Mouse (Mus musculus): ENCODE results near the gene Vwa8. TPM values are rescaled to one million over a fixed set of nuclear protein-coding genes. Genes with fewer than 3 reads are reported as not detected.
A peak's percentile ranks its signal among the peaks of the same experiment; 100 is the strongest.

Vwa8 gene
- polyA plus RNA-seq, 1 experiment from 2014 or later: 13.9 TPM

DNA sequence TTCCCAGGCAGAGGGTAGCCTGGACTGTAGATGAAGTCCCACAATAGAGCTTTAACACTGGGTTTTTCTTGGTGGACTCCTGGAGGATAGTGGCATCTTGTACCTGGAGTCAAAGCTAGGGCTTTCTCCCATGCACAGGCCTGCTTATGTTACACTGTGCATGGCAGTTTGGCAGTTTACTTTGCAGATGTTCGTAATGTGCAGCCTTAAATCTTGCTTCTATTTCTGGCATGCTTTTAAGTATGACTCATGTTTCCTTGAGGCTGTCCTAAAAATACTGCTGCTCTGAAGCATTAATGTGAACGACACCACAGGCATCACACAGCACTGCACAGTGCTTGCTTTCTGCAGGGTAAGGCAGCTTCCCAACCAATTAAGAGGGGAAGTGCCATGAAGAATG, 51.9 kb downstream of the Vwa8 start:
- H3K27ac ChIP-seq (ENCODE audit: low read length): peak overlapping the region; percentile 45; the same call in 1 of the 2 replicates
- H3K4me1 ChIP-seq (ENCODE audit: control insufficient read depth, insufficient read depth, low read length): peaks cover 6% of the 10 kb centered on the region
- H3K9me3 ChIP-seq (ENCODE audit: control insufficient read depth, low read length): no peaks in the 10 kb centered on the region
- WGBS: 38% methylated on average over 2 of the region's 2 CpGs
- H3K4me3 ChIP-seq (ENCODE audit: low read length): no peak overlapping the region
- H3K27me3 ChIP-seq (replicated peaks; ENCODE audit: control insufficient read depth, insufficient read depth, low read length): no peaks in the 10 kb centered on the region
- no peak overlapping the region for H3K4me2 ChIP-seq (ENCODE audit: low read depth, low read length)
- no peak overlapping the region for H3K9ac ChIP-seq (ENCODE audit: low read depth, low read length)
- no peaks in the 10 kb centered on the region for H3K36me3 ChIP-seq (ENCODE audit: control insufficient read depth, insufficient read depth, low read length)
- ATAC-seq: peak; percentile 55; the same call in 1 of the 2 replicates

DNA sequence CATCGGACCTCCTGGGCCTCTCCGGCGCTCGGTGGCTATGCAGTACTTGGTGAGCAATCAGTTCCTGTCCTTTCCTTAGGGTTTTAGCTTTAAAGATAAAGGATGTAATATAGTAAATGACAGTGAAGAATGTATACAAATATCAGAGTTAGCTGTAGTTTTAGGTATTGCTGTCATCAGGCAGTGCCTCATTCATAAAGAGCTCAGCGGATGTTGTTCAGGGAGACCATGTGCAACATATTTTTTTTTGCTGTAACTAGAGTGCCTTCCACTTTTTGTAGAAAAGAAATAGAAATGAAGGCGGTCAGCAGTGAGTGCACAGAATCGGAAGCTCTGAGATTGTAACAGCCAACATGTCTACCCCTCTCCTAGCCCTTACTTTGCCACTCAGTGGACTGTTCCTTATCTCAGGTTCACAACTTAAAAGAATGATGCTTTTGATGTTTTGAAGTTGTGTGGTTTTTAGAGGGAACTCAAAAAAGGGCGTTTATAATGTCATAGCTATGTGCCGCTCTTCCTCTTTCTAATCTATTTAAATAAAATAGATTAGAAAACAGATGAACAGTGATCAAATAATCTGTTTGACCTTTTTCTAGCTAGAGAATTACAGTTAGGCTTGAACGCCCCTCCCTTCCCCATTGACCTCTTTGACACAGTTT, 59.5 kb downstream of the Vwa8 start:
- H3K4me2 ChIP-seq (ENCODE audit: low read depth, low read length): no peak overlapping the region
- no peaks in the 10 kb centered on the region for H3K9me3 ChIP-seq (ENCODE audit: control insufficient read depth, low read length)
- ATAC-seq: no peak
- no peak overlapping the region for H3K4me3 ChIP-seq (ENCODE audit: low read length)
- no peaks in the 10 kb centered on the region for H3K4me1 ChIP-seq (ENCODE audit: control insufficient read depth, insufficient read depth, low read length)
- no peak overlapping the region for H3K9ac ChIP-seq (ENCODE audit: low read depth, low read length)
- no peak overlapping the region for H3K27ac ChIP-seq (ENCODE audit: low read length)
- 89% methylated on average over 10 of the region's 10 CpGs for WGBS
- no peaks in the 10 kb centered on the region for H3K27me3 ChIP-seq (replicated peaks; ENCODE audit: control insufficient read depth, insufficient read depth, low read length)
- no peaks in the 10 kb centered on the region for H3K36me3 ChIP-seq (ENCODE audit: control insufficient read depth, insufficient read depth, low read length)

DNA sequence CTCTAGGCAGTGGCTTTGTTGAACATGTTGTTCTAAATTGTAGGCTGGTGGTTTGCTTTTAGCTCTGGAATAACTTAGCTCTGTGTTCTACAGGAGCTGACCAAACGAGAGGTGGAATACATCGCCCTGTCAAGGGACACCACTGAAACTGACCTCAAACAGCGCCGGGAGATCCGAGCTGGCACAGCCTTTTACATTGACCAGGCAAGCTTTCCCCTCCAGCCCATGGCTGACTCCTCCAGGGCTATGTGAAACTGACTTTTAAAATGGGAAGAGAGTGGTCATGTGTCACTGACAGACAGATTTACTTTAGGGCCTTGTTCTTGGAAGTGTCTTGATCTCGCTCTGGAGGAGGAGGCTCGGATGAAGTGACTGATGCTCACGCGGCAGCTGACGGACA, 63.2 kb downstream of the Vwa8 start:
- Histone ChIP-seq H3K4me3 (ENCODE audit: low read length) (no peak overlapping the region), H3K36me3 (ENCODE audit: control insufficient read depth, insufficient read depth, low read length) (no peaks in the 10 kb centered on the region), H3K27ac (ENCODE audit: low read length) (no peak overlapping the region), H3K9me3 (ENCODE audit: control insufficient read depth, low read length) (no peaks in the 10 kb centered on the region), H3K9ac (ENCODE audit: low read depth, low read length) (no peak overlapping the region), H3K4me2 (ENCODE audit: low read depth, low read length) (no peak overlapping the region), H3K27me3 (replicated peaks; ENCODE audit: control insufficient read depth, insufficient read depth, low read length) (no peaks in the 10 kb centered on the region), H3K4me1 (ENCODE audit: control insufficient read depth, insufficient read depth, low read length) (no peaks in the 10 kb centered on the region)
- 69% methylated on average over 10 of the region's 10 CpGs for WGBS
- no peak for ATAC-seq

DNA sequence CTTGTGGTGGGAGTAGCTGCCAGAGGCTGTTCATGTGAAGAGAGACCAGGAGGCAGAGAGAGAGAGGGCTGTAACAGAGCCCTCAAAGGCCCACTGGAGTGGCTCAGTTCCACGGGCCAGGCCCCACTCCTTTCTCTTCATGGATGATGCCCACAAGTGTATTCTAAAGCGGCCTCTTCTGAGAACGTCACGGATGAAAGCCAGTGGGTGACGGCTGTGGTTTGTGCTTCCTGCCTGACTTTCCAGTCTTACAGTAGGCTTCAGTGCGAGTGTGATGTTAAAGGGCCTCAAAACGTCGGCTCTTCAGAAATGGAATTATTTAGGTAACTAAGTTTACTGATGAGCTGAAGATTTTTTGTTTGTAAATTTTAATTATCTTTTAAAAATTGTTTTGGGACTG, 65.3 kb downstream of the Vwa8 start:
- H3K36me3 ChIP-seq (ENCODE audit: control insufficient read depth, insufficient read depth, low read length): no peaks in the 10 kb centered on the region
- no peak overlapping the region for H3K4me2 ChIP-seq (ENCODE audit: low read depth, low read length)
- H3K4me1 ChIP-seq (ENCODE audit: control insufficient read depth, insufficient read depth, low read length): no peaks in the 10 kb centered on the region
- ATAC-seq: no peak
- 93% methylated on average over 8 of the region's 8 CpGs for WGBS
- no peaks in the 10 kb centered on the region for H3K27me3 ChIP-seq (replicated peaks; ENCODE audit: control insufficient read depth, insufficient read depth, low read length)
- no peaks in the 10 kb centered on the region for H3K9me3 ChIP-seq (ENCODE audit: control insufficient read depth, low read length)
- no peak overlapping the region for H3K9ac ChIP-seq (ENCODE audit: low read depth, low read length)
- no peak overlapping the region for H3K4me3 ChIP-seq (ENCODE audit: low read length)
- H3K27ac ChIP-seq (ENCODE audit: low read length): no peak overlapping the region

DNA sequence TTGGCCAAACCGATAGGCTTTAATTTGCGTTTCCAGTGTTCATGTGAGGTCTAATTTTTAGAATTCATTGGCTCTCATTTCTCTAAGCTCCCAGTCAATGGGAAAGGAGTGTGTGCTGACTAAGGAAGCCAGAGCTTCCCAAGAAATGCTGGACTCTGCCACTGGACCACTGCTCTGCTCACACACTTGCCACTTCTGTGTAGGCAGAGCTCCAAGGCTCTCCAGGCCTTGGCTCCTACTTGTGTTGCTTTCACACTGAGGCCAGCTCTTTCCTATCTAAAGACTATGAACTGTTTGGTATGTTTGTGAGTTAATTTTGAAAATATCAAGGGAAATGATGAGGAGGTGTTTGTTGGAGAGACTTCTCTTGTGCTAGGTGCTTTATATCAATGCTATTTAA, 67.8 kb downstream of the Vwa8 start:
- H3K27me3 ChIP-seq (replicated peaks; ENCODE audit: control insufficient read depth, insufficient read depth, low read length): no peaks in the 10 kb centered on the region
- no peaks in the 10 kb centered on the region for H3K4me1 ChIP-seq (ENCODE audit: control insufficient read depth, insufficient read depth, low read length)
- H3K9ac ChIP-seq (ENCODE audit: low read depth, low read length): no peak overlapping the region
- H3K4me3 ChIP-seq (ENCODE audit: low read length): no peak overlapping the region
- WGBS: 98% methylated on average over 2 of the region's 2 CpGs
- ATAC-seq: no peak
- H3K4me2 ChIP-seq (ENCODE audit: low read depth, low read length): no peak overlapping the region
- no peak overlapping the region for H3K27ac ChIP-seq (ENCODE audit: low read length)
- no peaks in the 10 kb centered on the region for H3K9me3 ChIP-seq (ENCODE audit: control insufficient read depth, low read length)
- H3K36me3 ChIP-seq (ENCODE audit: control insufficient read depth, insufficient read depth, low read length): no peaks in the 10 kb centered on the region

DNA sequence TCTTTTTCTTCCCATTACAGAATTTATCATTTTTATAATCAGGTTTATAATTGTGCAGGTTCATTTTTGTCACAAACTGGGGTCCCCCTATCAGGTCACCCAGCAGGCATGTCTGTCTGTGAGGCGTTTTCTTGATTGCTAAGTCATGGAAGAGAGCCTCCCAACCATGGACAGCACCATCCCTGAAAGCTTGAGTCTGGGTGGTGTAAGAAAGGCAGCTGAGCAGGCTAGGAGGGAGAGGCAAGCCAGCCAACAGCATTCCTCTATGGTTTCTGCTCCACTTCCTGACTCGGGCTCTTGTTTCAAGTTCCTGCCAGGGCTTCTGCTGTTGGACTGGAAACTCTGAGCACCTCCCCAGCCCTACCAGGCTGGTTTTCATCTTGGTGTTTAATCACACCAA, 72.4 kb downstream of the Vwa8 start:
- Histone ChIP-seq H3K27ac (ENCODE audit: low read length) (no peak overlapping the region), H3K4me2 (ENCODE audit: low read depth, low read length) (no peak overlapping the region), H3K4me1 (ENCODE audit: control insufficient read depth, insufficient read depth, low read length) (no peaks in the 10 kb centered on the region), H3K9ac (ENCODE audit: low read depth, low read length) (no peak overlapping the region), H3K27me3 (replicated peaks; ENCODE audit: control insufficient read depth, insufficient read depth, low read length) (no peaks in the 10 kb centered on the region), H3K4me3 (ENCODE audit: low read length) (no peak overlapping the region), H3K36me3 (ENCODE audit: control insufficient read depth, insufficient read depth, low read length) (no peaks in the 10 kb centered on the region), H3K9me3 (ENCODE audit: control insufficient read depth, low read length) (no peaks in the 10 kb centered on the region)
- 59% methylated on average over 2 of the region's 2 CpGs for WGBS
- ATAC-seq: no peak

DNA sequence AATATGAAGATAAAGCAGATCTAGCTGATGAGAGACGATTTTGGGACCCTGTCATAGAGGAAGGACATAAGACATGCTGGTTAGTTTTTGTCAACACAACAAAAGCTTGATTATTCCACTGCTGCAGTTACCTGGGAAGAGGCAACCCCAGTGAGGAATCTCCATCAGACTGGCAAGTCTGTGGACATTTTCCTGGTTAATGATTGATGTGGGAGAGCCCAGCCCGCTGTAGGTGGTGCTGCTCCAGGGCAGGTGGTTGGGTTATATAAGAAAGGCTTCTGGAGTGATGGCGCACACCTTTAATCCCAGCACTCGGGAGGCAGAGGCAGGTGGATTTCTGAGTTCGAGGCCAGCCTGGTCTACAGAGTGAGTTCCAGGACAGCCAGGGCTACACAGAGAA, 74.8 kb downstream of the Vwa8 start:
- Histone ChIP-seq H3K4me3 (ENCODE audit: low read length) (no peak overlapping the region), H3K36me3 (ENCODE audit: control insufficient read depth, insufficient read depth, low read length) (no peaks in the 10 kb centered on the region), H3K4me1 (ENCODE audit: control insufficient read depth, insufficient read depth, low read length) (no peaks in the 10 kb centered on the region), H3K9me3 (ENCODE audit: control insufficient read depth, low read length) (no peaks in the 10 kb centered on the region), H3K9ac (ENCODE audit: low read depth, low read length) (no peak overlapping the region), H3K27ac (ENCODE audit: low read length) (no peak overlapping the region), H3K4me2 (ENCODE audit: low read depth, low read length) (no peak overlapping the region), H3K27me3 (replicated peaks; ENCODE audit: control insufficient read depth, insufficient read depth, low read length) (no peaks in the 10 kb centered on the region)
- ATAC-seq: peak; percentile 53
- 80% methylated on average over 5 of the region's 5 CpGs for WGBS

DNA sequence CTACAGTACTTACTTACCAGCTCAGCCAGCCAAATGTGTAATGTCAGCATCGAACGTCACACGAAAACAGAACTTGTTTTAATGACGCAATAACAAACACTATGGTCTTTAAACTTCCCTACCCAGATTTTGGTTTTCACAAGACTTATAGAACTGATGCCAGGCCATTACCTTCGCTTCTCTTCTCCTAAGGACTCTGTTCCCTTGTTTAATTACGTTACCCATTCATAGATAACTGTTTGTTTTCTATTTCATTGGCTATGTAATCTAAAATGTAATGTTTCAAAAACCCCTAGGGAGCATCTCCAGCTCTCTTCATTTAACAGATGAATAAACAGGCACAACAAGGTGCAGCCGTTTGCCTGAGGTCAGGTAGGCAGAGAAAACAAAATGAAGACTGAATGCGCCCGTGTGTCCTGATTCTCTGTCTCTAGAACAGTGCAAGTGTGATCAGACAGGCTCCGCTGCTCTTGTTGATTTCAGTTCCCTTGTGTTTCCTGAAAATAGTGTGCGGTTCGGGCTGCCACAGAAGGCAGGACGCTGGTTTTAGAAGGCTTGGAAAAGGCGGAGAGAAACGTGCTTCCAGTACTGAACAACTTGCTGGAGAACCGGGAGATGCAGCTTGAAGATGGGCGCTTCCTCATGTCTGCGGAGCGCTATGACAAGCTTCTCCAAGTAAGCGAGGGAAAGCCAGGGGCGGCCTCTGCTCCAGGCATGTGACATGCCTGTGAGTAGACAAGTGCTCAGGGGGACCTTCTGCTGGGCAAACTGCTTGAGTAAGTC, 76.1 kb downstream of the Vwa8 start:
- H3K4me1 ChIP-seq (ENCODE audit: control insufficient read depth, insufficient read depth, low read length): no peaks in the 10 kb centered on the region
- H3K9me3 ChIP-seq (ENCODE audit: control insufficient read depth, low read length): no peaks in the 10 kb centered on the region
- H3K4me2 ChIP-seq (ENCODE audit: low read depth, low read length): no peak overlapping the region
- no peak overlapping the region for H3K4me3 ChIP-seq (ENCODE audit: low read length)
- H3K27ac ChIP-seq (ENCODE audit: low read length): no peak overlapping the region
- no peaks in the 10 kb centered on the region for H3K27me3 ChIP-seq (replicated peaks; ENCODE audit: control insufficient read depth, insufficient read depth, low read length)
- ATAC-seq: no peak
- 88% methylated on average over 21 of the region's 21 CpGs for WGBS
- H3K9ac ChIP-seq (ENCODE audit: low read depth, low read length): no peak overlapping the region
- H3K36me3 ChIP-seq (ENCODE audit: control insufficient read depth, insufficient read depth, low read length): no peaks in the 10 kb centered on the region

DNA sequence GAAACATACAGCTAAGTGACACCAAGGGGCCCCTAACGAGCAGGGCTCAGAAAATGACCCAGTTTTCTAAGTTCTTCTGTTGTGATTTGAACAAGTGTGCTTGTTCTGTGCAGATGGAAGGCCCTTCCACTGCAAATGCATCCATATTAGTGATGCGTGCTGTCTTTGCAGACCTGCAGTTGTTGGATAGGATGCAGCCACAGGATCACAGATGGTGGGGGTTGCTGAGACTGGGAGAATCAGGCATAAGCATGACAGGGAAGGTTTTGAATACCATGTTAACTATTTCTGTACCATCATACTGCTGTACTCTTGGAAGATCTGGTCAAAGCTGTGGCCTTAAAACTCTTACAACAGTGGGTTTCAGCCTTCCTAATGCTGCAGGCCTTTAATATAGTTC, 83.2 kb downstream of the Vwa8 start:
- WGBS: 71% methylated on average over 2 of the region's 2 CpGs
- no peak overlapping the region for H3K27ac ChIP-seq (ENCODE audit: low read length)
- H3K4me2 ChIP-seq (ENCODE audit: low read depth, low read length): no peak overlapping the region
- no peak overlapping the region for H3K9ac ChIP-seq (ENCODE audit: low read depth, low read length)
- peaks cover 4% of the 10 kb centered on the region; the same call in 1 of the 2 replicates for H3K36me3 ChIP-seq (ENCODE audit: control insufficient read depth, insufficient read depth, low read length)
- H3K27me3 ChIP-seq (replicated peaks; ENCODE audit: control insufficient read depth, insufficient read depth, low read length): no peaks in the 10 kb centered on the region
- H3K4me1 ChIP-seq (ENCODE audit: control insufficient read depth, insufficient read depth, low read length): no peaks in the 10 kb centered on the region
- no peak overlapping the region for H3K4me3 ChIP-seq (ENCODE audit: low read length)
- no peaks in the 10 kb centered on the region for H3K9me3 ChIP-seq (ENCODE audit: control insufficient read depth, low read length)
- ATAC-seq: no peak
